Mouse (Mus musculus): Measurements from ENCODE around the gene Dgke.
A peak's percentile ranks its signal among the peaks of the same experiment; 100 is the strongest.
"Not testable (repeated sequence)": the region's sequence is repeated elsewhere in the genome, so short reads cannot be mapped to it uniquely, and the experiment has no call there.

The Dgke gene

DNA sequence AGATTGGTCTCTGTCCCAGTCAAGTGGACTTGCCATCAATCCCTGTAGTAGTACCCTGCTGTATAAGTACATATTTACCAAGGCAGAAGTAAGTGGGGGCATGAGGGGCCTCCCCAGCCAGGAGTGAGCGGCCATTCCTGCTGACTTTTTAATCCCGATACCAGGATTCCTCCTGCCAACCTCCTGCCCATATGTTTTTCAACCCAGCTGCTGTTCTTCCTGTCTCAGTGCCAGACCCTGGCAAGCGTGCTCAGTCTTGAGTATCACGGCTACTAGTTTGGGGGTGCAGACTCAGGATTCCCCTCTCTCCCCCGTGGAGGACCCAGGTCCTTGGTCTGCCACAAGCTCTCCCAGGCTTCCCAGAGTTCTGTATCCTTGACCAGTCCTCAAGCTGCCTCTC lies 64.0 kb downstream of the Dgke start:
- no peak for DNase-seq (ENCODE audit: low spot score in 2 of 2)

DNA sequence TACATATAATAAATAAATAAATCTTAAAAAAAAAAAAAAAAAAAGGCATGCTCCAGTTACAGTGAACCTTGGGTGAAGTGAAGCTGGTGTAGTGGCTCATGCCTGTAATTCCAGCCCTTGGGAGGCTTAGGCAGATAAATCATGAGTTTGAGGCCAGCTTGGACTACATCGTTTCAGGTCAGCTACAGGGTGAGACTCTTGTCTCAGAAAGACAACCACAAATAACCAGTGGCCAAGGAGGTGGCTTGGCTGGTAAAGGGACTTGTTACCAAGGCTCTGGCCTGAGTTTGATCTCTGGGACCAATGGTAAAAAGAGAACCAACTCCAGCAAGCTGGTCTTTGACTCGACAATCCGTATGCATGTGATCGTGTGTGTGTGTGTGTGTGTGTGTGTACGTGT lies 64.6 kb downstream of the Dgke start:
- no peak for DNase-seq (ENCODE audit: low spot score in 2 of 2)

DNA sequence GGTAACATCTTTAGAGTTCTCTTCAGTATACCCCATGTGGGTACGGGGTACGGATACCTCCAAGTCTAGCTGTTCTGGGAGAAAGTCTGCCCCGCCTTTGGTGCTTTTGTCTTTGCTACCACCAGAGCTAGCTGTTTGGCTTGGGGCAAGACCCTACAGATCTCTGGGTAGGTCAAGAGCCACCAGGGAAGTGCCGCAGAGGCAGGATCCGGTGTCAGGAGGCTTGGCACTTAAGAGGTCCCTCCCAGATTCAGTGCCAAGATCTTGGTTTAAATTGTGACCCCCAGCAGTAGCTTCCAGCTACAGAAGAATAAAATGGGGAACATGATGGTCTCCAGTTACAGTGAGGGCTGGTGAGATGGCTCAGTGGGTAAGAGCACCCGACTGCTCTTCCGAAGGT lies 65.1 kb downstream of the Dgke start:
- DNase-seq (ENCODE audit: low spot score in 2 of 2) = no peak

DNA sequence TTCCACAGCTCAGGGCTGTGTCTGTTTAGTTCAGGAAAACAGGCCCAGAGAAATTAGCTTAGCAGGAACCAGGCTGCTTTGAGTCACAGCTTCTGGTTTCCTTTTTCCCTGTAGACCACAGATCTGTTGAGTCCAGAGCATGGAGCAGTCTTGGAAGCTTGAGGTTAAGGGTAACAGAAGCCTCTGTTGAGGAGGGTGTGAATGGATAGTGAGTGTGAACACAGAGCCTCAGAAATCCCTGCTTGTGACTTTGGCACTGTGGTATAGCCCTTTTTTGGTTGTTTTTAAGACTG lies 66.2 kb downstream of the Dgke start:
- no peak for DNase-seq (ENCODE audit: low spot score in 2 of 2)

DNA sequence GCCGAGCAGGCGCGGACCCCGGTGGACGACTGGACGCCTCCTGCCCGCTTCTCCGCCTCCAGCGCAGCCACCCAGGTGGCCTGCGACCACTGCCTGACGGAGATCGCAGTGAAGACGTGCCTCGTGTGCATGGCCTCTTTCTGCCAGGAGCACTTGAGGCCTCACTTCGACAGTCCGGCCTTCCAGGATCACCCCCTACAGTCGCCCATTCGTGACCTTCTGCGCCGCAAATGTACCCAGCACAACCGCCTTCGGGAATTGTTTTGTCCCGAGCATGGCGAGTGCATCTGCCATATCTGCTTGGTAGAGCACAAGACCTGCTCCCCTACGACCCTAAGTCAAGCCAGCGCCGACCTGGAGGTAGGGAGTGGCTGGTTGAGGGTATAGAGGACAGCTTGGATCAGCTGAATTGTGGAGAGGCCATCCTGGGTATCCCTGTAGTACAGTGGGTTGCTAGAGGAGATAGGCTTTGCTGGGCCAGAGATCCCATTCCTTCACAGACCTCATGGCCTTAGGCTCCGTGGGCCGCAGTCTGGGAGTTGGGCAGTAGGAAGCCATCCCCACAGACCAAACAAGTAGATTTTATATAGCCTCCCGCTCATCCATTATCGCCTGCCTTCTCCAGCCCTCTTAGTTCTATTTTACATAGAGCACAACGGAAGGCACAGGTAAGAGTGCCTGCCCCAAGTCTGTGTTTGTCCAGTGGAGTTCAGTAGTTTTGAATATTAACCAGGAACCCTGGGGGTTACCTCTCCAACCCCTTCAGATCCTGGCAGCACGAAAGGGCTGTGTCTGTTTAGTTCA lies 66.7 kb downstream of the Dgke start:
- DNase-seq (ENCODE audit: low spot score in 2 of 2) = no peak

DNA sequence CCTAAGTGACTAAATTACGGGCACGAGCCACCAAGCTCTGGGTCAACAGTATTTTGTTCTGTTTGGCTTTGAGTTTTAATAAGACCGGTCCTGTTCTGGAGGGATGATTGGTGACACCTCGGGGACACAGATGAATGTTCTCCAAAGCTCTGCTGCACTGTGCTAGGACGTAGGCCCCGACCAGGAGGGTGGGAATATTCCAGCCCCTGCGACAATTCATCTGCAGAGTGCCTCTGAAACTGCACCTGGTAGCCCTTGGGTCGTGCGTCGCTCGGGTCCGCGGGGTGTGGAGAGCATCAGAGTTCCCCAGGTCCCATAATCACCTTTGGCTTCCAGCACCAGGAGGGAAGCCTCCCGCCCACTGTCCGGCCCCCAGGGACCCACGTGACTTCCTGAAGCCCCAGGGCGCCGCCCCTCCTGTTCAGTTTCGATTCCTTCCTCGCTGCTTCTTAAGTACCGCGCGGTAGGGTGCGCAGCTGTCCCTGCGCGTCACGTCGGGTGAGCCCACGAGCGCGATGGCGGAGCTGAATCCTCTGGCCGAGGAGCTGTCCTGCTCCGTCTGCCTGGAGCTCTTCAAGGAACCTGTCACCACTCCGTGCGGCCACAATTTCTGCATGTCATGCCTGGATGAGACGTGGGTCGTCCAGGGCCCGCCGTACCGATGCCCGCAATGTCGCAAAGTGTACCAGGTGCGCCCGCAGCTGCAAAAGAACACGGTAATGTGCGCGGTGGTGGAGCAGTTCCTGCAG lies 67.5 kb downstream of the Dgke start, which contains the start of gene Trim25:
Gene Trim25 (plus strand): TSS at position 403 of the 749 bp plus-strand sequence.
- peak; percentile 90 to 91 for DNase-seq (ENCODE audit: low spot score in 2 of 2)

DNA sequence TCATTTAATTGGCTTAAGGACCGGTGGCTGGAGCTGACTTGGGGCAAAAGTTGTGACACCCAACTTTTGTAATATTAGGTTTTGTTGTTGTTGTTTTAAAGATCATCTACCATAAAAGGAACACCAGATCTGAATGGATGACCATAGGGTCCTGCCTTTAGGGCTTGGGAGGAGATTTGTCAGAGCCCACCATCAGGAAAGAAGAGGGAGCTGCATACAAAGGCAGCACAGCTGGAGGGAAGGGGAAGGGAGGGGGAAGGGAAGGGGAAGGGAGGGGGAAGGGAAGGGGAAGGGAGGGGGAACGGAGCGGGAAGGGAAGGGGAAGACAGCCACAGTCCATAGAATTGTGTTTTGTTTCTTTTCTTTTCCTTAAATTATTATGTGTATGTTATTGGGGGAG lies 68.2 kb downstream of the Dgke start:
- no peak for DNase-seq (ENCODE audit: low spot score in 2 of 2)

DNA sequence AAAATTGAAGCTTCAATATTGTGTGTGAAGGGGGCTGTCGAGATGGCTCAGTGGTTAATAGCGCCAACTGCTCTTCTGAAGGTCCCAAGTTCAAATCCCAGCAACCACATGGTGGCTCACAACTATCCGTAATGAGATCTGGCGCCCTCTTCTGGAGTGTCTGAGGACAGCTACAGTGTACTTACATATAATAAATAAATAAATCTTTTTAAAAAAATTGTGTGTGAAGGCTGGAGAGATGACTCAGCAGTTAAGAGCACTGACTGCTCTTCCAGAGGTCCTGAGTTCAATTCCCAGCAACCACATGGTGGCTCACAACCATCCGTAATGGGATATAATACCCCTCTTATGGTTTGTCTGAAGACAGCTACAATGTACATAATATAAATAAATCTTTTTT lies 69.3 kb downstream of the Dgke start:
- DNase-seq (ENCODE audit: low spot score in 2 of 2) = not testable (repeated sequence)

DNA sequence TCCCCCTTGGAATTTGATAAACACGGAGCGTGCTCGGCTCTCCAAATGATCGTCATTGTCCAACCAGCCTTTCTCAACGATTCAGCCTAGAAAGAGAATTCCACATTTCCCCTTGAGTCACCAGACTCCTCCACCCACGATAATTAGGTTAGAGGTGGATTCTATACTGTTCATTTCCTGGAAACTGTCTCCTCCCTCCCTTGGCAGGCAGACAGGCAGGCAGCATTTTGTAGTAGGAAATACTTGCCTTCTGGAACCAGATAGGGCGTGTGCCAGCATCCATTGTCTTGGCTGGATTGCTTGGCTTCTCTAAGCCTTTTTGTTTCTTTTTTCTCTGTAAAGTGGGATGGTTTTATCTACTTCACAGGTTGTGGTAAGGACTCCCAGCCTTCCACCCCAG lies 70.2 kb downstream of the Dgke start:
- DNase-seq (ENCODE audit: low spot score in 2 of 2) = no peak

DNA sequence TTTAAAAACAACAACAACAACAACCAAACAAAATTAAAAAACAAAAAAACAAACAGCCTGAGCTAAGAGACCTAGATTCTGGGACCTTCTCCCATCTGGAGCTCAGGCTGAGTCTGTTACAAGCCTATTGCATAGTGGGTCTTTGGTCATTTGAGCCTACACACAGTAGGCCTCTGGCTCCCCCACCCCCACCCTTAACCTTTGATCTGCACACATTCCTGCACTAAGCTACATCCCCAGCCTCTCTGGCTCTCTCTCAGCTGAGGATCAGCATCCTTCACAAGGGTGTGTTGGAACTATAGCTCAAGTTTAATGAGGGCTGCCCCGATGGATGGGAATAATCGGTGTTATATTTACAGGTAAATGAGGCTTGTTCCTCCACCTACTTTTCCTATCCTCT lies 71.0 kb downstream of the Dgke start:
- no peak for DNase-seq (ENCODE audit: low spot score in 2 of 2)

DNA sequence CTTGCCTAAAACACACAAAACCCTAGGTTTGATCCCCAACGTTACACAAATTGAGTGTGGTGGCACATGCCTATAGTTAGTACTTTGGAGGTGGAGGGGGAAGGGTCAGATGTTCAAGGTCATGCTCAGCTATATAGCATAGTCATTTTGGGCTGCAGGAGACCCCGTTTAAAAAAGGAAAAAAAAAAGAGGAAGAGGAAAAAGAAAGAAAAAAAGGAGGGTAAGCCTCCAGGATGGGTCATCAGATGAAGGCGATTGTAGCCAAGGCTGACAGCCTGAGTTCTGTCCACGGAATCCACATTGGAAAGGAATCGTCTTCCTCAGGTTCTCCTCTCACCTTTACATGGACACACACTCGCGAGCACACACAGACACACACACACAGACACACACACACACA lies 72.2 kb downstream of the Dgke start:
- DNase-seq (ENCODE audit: low spot score in 2 of 2) = no peak

DNA sequence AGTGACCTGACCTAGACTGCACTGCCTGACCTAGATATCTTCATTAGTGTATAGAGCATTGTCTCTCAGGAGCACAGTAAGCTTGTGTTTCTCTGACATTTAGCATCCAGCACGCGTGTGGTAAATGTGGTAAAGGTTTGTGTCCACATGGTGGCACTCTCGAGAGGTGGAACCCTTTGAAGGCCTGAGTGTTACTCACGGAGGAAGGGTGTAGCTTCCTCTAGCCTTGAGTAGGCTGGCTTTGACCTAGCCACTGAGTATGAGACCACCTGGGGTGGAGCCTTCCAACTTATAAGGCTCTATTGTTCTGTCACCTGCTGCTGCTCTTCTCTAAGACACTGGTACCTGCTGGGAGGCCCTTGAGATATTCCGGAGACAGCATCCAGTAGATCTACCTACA lies 73.0 kb downstream of the Dgke start:
- peak; percentile 70 to 76 for DNase-seq (ENCODE audit: low spot score in 2 of 2)

DNA sequence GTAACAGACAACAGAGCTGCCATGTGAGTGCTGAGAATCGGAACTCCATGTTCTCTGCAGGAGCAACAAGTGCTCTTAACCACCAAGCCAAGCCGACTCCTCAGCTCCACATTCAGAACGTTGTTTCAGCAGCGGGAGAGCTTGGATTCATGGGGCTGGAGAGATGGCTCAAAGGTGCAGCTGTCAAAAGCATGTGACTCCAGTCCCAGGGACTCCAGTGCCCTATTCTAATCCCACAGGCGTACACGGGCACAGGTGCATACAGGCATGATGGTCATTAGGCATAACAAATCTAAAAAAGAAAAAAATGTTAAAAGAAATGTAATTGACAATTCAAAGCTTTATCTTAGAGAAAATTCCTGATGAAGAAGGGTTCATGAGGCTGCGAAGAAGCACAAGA lies 73.5 kb downstream of the Dgke start:
- DNase-seq (ENCODE audit: low spot score in 2 of 2) = no peak

DNA sequence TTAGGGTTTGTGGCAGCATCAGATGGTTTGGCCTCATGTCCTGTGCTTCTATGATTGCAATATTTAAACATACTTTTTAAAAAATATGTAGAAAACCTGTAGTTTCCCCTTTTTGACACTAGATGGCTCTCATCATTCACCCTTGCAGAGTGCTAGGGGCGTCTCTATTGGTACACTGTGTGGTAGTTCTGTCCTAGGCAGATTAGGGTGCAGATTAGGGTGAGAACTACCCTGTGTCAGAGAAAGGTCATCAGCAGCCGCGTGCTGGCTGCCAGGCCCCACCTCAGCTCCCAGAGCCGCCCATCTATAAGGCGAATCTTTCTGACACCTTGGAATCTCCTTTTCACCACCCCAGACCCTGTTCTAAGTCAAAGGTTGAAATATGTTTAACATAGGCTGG lies 77.1 kb downstream of the Dgke start:
- peak in 1 of 2 experiments; percentile 43 for DNase-seq (ENCODE audit: low spot score in 2 of 2)

DNA sequence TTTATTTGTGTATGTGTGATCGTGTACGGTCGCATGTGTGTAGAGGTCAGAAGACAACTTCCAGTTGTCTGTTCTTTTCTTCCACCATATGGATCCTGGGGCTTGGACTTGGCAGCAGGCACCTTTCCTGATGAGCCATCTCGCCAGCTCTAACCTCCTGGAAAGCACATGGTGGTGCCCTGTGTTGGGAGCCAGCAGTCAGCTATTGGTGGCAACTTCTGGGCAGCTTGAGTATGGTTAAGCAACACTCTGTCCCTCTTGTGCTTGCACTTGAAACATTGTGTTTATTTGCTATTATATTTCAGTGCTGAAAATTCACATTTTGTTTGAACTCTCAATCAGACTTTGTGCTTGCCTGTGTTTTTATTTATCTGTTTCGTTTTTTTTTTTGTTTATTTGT lies 77.7 kb downstream of the Dgke start:
- DNase-seq (ENCODE audit: low spot score in 2 of 2) = no peak

DNA sequence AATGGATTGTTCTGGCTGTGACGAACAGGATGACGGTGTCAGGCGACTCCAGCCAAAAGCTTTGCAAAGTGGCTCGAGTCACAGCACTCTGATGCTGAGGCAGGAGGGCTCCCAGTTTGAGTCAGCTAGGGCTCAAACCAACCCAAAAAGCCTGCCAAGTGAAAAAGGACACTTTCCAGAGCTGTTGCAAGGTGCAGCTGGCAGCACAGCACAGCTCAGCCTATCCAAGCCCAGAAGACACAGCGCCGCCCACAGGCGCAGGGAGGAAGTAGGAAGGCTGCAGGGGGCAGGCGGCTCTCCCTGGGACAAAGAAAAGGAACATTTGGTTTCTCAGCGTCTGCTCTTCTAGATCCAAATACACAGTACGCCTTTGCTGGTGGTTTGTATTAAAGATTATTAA lies 80.0 kb downstream of the Dgke start:
- no peak for DNase-seq (ENCODE audit: low spot score in 2 of 2)

Data from thymus, postnatal 10 days (tissue).